Mouse (Mus musculus): Measurements from ENCODE around the gene Zfp599. TPM values are rescaled to one million over a fixed set of nuclear protein-coding genes. Genes with fewer than 3 reads are reported as not detected.

Gene Zfp599
- total and polyA plus RNA-seq, 3 experiments = 7.6 to 12.1 TPM; not detected in 1

- TF ChIP-seq RAD21 (IDR thresholded peaks at IDR 0.05; ENCODE audit: low read depth, low read length) (no peak), USF1 (IDR thresholded peaks at IDR 0.05; ENCODE audit: low read depth, low read length) (no peak), USF2 (IDR thresholded peaks at IDR 0.05; ENCODE audit: borderline replicate concordance in 1 of 2, insufficient read depth in 1 of 2, low read depth in 1 of 2, low read length in 2 of 2) (no peak), CHD1 (IDR thresholded peaks at IDR 0.05; ENCODE audit: low read depth, low read length) (no peak), NELFE (IDR thresholded peaks at IDR 0.05; ENCODE audit: low read depth, low read length) (no peak), TAL1 (IDR thresholded peaks at IDR 0.05; ENCODE audit: low read length) (peak; percentile 94), GATA1 (IDR thresholded peaks at IDR 0.05; ENCODE audit: low read depth, low read length) (peak; percentile 93), KAT2A (conservative IDR thresholded peaks at IDR 0.05; ENCODE audit: low read depth, low read length) (no peak), MAFK (IDR thresholded peaks at IDR 0.05; ENCODE audit: borderline replicate concordance, low read depth, low read length) (no peak), CHD2 (IDR thresholded peaks at IDR 0.05; ENCODE audit: low read length) (no peak), SMC3 (IDR thresholded peaks at IDR 0.05; ENCODE audit: low read depth, low read length) (peak; percentile 0; the same call in 1 of the 2 replicates), CTCF (IDR thresholded peaks at IDR 0.05 in 2 of 3, conservative IDR thresholded peaks at IDR 0.05 in 1 of 3; ENCODE audit: control insufficient read depth in 1 of 3, insufficient read depth in 1 of 3, low read depth in 2 of 3, low read length in 3 of 3, poor library complexity in 1 of 3, severe bottlenecking in 1 of 3) (no peak), EP300 (IDR thresholded peaks at IDR 0.05; ENCODE audit: low read depth in 1 of 2, low read length in 2 of 2) (peak; percentile 92 to 93)
These were observed 3.1 kb downstream of the Zfp599 start (continued) for GRCm38 (mm10) chr9:22256579-22256978.

- peaks cover 0 to 45% of the 10 kb centered on the region in 2 experiments; a peak in 2 of 4 replicates for H3K36me3 ChIP-seq (ENCODE audit: control insufficient read depth in 1 of 2, insufficient read depth in 2 of 2, low read length in 2 of 2)
- no peak overlapping the region for H3K9ac ChIP-seq (ENCODE audit: control insufficient read depth, low read depth, low read length, poor library complexity, severe bottlenecking)
- no peak overlapping the region for H3K27ac ChIP-seq (ENCODE audit: control insufficient read depth, low read depth, low read length)
- H3K79me2 ChIP-seq (ENCODE audit: control insufficient read depth, insufficient read depth, low read length, poor library complexity) = no peaks in the 10 kb centered on the region
- no peak for TF ChIP-seq MEF2A (IDR thresholded peaks at IDR 0.05; ENCODE audit: extremely low read depth, insufficient replicate concordance, low read depth, low read length, poor library complexity, severe bottlenecking)
- no peak for TF ChIP-seq NRF1 (IDR thresholded peaks at IDR 0.05; ENCODE audit: insufficient read depth, low read depth, low read length, poor library complexity, severe bottlenecking)
- peak; percentile 65 for TF ChIP-seq TAL1 (IDR thresholded peaks at IDR 0.05; ENCODE audit: low read length)
- no peak for TF ChIP-seq CHD1 (IDR thresholded peaks at IDR 0.05; ENCODE audit: low read depth, low read length)
- TF ChIP-seq POLR2AphosphoS2 (IDR thresholded peaks at IDR 0.05; ENCODE audit: low read length) = peak; percentile 38; the same call in 1 of the 2 replicates
- peak; percentile 88 for TF ChIP-seq POLR2AphosphoS5 (IDR thresholded peaks at IDR 0.05; ENCODE audit: borderline replicate concordance, low read depth, low read length)
- H3K4me3 ChIP-seq (ENCODE audit: control insufficient read depth in 1 of 2, insufficient read depth in 1 of 2, low read depth in 2 of 2, low read length in 2 of 2) = no peak overlapping the region
- H3K4me1 ChIP-seq (ENCODE audit: control insufficient read depth in 1 of 2, insufficient read depth in 2 of 2, low read length in 2 of 2) = no peaks in the 10 kb centered on the region
- no peaks in the 10 kb centered on the region for H3K9me3 ChIP-seq (replicated peaks; ENCODE audit: insufficient read depth, low read length)
- DNase-seq (ENCODE audit: low read depth, low spot score) = peak; percentile 53
- H3K27me3 ChIP-seq (ENCODE audit: control insufficient read depth in 1 of 2, insufficient read depth in 2 of 2, low read length in 2 of 2) = no peaks in the 10 kb centered on the region
These were observed 15.5 kb downstream of the Zfp599 start for GRCm38 (mm10) chr9:22244242-22244641.

- TF ChIP-seq SMC3 (IDR thresholded peaks at IDR 0.05; ENCODE audit: low read depth, low read length) (no peak), RAD21 (IDR thresholded peaks at IDR 0.05; ENCODE audit: low read depth, low read length) (no peak), TCF12 (IDR thresholded peaks at IDR 0.05; ENCODE audit: low read depth, low read length) (no peak), NELFE (IDR thresholded peaks at IDR 0.05; ENCODE audit: low read depth, low read length) (no peak)
- H3K36me3 ChIP-seq (ENCODE audit: control insufficient read depth in 1 of 2, insufficient read depth in 2 of 2, low read length in 2 of 2) = peaks cover 0 to 70% of the 10 kb centered on the region in 2 experiments; a peak in 2 of 4 replicates
- H3K27me3 ChIP-seq (ENCODE audit: control insufficient read depth in 1 of 2, insufficient read depth in 2 of 2, low read length in 2 of 2) = no peaks in the 10 kb centered on the region
- no peak for DNase-seq (ENCODE audit: low read depth, low spot score)
- no peaks in the 10 kb centered on the region for H3K4me1 ChIP-seq (ENCODE audit: control insufficient read depth in 1 of 2, insufficient read depth in 2 of 2, low read length in 2 of 2)
- H3K9ac ChIP-seq (ENCODE audit: control insufficient read depth, low read depth, low read length, poor library complexity, severe bottlenecking) = no peak overlapping the region
- H3K79me2 ChIP-seq (ENCODE audit: control insufficient read depth, insufficient read depth, low read length, poor library complexity) = peaks cover 3% of the 10 kb centered on the region; the same call in 1 of the 2 replicates
- H3K9me3 ChIP-seq (replicated peaks; ENCODE audit: insufficient read depth, low read length) = no peaks in the 10 kb centered on the region
- H3K4me3 ChIP-seq (ENCODE audit: control insufficient read depth in 1 of 2, insufficient read depth in 1 of 2, low read depth in 2 of 2, low read length in 2 of 2) = no peak overlapping the region
- no peak overlapping the region for H3K27ac ChIP-seq (ENCODE audit: control insufficient read depth, low read depth, low read length)
These were observed 19.7 kb downstream of the Zfp599 start for GRCm38 (mm10) chr9:22240001-22240400.

Data from MEL (cell line).